Mouse (Mus musculus) midbrain, embryonic 13.5 days (tissue): Measurements from ENCODE around the gene Tekt2. TPM values are rescaled to one million over a fixed set of nuclear protein-coding genes. Genes with fewer than 3 reads are reported as not detected.

ENCODE experiments used
- ATAC-seq: fragments of 200-750 bp; cut with Nextera tagmentation; 2 replicates; pipeline ENCODE4 v1.8.0; 2017; ENCODE audit warnings: mild to moderate bottlenecking, moderate TSS enrichment, moderate library complexity
- H3K27ac ChIP-seq: fragments of 300-500 bp; sonication (generic); 2 replicates; pipeline ENCODE4 v1.5.1; 2015; ENCODE audit warnings: inconsistent platforms, mild to moderate bottlenecking, moderate library complexity
- H3K27me3 ChIP-seq: fragments of 300-500 bp; sonication (generic); 2 replicates; pipeline ENCODE4 v1.6.1; 2015; ENCODE audit warnings: mild to moderate bottlenecking, inconsistent platforms
- H3K36me3 ChIP-seq: fragments of 300-500 bp; sonication (generic); 2 replicates; pipeline ENCODE4 v1.6.1; 2015; ENCODE audit warnings: mild to moderate bottlenecking, inconsistent platforms
- H3K4me1 ChIP-seq: fragments of 300-500 bp; sonication (generic); replicated peaks from 2 replicates; pipeline ENCODE4 v1.6.1; 2015; ENCODE audit warnings: inconsistent platforms
- H3K4me2 ChIP-seq: fragments of 300-500 bp; sonication (generic); replicated peaks from 2 replicates; pipeline ENCODE4 v1.6.1; 2015; ENCODE audit warnings: moderate library complexity, mild to moderate bottlenecking, inconsistent platforms
- H3K4me3 ChIP-seq: fragments of 300-500 bp; sonication (generic); replicated peaks from 2 replicates; pipeline ENCODE4 v1.5.1; 2015; ENCODE audit warnings: mild to moderate bottlenecking, inconsistent platforms
- H3K9ac ChIP-seq: fragments of 300-500 bp; sonication (generic); replicated peaks from 2 replicates; pipeline ENCODE4 v1.6.1; 2015; ENCODE audit warnings: mild to moderate bottlenecking, inconsistent platforms
- H3K9me3 ChIP-seq: fragments of 300-500 bp; sonication (generic); 2 replicates; pipeline ENCODE4 v1.6.1; 2016; ENCODE audit warnings: mild to moderate bottlenecking, inconsistent platforms
- WGBS: fragments of 180-500 bp; shearing (Covaris S2); methylation state at CpG from one replicate; pipeline ENCODE4 v1.1.7; 2015; 5-methylcytosine and 5-hydroxymethylcytosine counted together
- polyA plus RNA-seq: library from polyadenylated mRNA; unstranded; fragments of >200 nt; fragmentation: Nextera tagmentation; extraction: Ambion mirVana; gene quantifications from 2 replicates; pipeline ENCODE4 v1.2.1, GENCODE M21; 2015

The Tekt2 gene
- polyA plus RNA-seq, 1 experiment from 2014 or later: 6.9 TPM

- H3K4me3 ChIP-seq: peak within 1 kb of the TSS; percentile 81
- under 1% methylated on average over 77 of the region's 80 CpGs for WGBS
These were observed 4.2 kb downstream of the Tekt2 start, which contains the start of gene Adprhl2 for GRCm38 (mm10) chr4:126321111-126321853. Adprhl2 (minus strand) TSS chr4:126321703.

GRCm38 (mm10) chr4:126319806-126320205 lies 5.7 kb downstream of the Tekt2 start:
- ATAC-seq: no peak
- H3K4me1 ChIP-seq: peaks cover 15% of the 10 kb centered on the region
- H3K4me2 ChIP-seq: no peak overlapping the region
- H3K27ac ChIP-seq: no peak overlapping the region
- 91% methylated on average over 6 of the region's 6 CpGs for WGBS
- H3K9me3 ChIP-seq: no peaks in the 10 kb centered on the region
- peaks cover 11% of the 10 kb centered on the region for H3K27me3 ChIP-seq
- H3K9ac ChIP-seq: no peak overlapping the region
- no peak overlapping the region for H3K4me3 ChIP-seq
- peaks cover 39% of the 10 kb centered on the region for H3K36me3 ChIP-seq

More at GRCm38 (mm10) chr4:126321111-126321853, 4.2 kb downstream of the Tekt2 start, which contains the start of gene Adprhl2:
- H3K4me2 ChIP-seq: peak within 1 kb of the TSS; percentile 69
- no peaks in the 10 kb centered on the region for H3K9me3 ChIP-seq
- H3K4me1 ChIP-seq: peaks cover 19% of the 10 kb centered on the region
- peak within 1 kb of the TSS; percentile 89 for H3K27ac ChIP-seq
- peak; percentile 86 for ATAC-seq
- peak within 1 kb of the TSS; percentile 87 for H3K9ac ChIP-seq
- peaks cover 20% of the 10 kb centered on the region for H3K27me3 ChIP-seq
- H3K36me3 ChIP-seq: peaks cover 25% of the 10 kb centered on the region

- no peak for ATAC-seq
- Histone ChIP-seq H3K36me3 (peaks cover 47% of the 10 kb centered on the region), H3K4me1 (peaks cover 15% of the 10 kb centered on the region), H3K27ac (no peak overlapping the region), H3K27me3 (no peaks in the 10 kb centered on the region), H3K9ac (no peak overlapping the region), H3K9me3 (no peaks in the 10 kb centered on the region), H3K4me3 (no peak overlapping the region), H3K4me2 (no peak overlapping the region)
- 88% methylated on average over 13 of the region's 13 CpGs for WGBS
These were observed 8.9 kb downstream of the Tekt2 start for GRCm38 (mm10) chr4:126316443-126317040.

- Histone ChIP-seq H3K4me2 (no peak overlapping the region), H3K4me1 (peaks cover 14% of the 10 kb centered on the region), H3K27me3 (no peaks in the 10 kb centered on the region), H3K4me3 (no peak overlapping the region), H3K9ac (no peak overlapping the region), H3K9me3 (no peaks in the 10 kb centered on the region), H3K36me3 (peaks cover 47% of the 10 kb centered on the region), H3K27ac (no peak overlapping the region)
- WGBS: 54% methylated on average over 5 of the region's 5 CpGs
- ATAC-seq: no peak
These were observed 9.6 kb downstream of the Tekt2 start for GRCm38 (mm10) chr4:126315931-126316330.

- ATAC-seq: no peak
- Histone ChIP-seq H3K4me2 (no peak overlapping the region), H3K36me3 (peaks cover 47% of the 10 kb centered on the region), H3K9ac (no peak overlapping the region), H3K27me3 (no peaks in the 10 kb centered on the region), H3K4me1 (peaks cover 6% of the 10 kb centered on the region; the same call in 1 of the 2 replicates), H3K9me3 (no peaks in the 10 kb centered on the region), H3K27ac (no peak overlapping the region), H3K4me3 (no peak overlapping the region)
- 57% methylated on average over 10 of the region's 10 CpGs for WGBS
These were observed 11.1 kb downstream of the Tekt2 start for GRCm38 (mm10) chr4:126314393-126314792.

GRCm38 (mm10) chr4:126313202-126313601 lies 12.3 kb downstream of the Tekt2 start:
- Histone ChIP-seq H3K4me3 (no peak overlapping the region), H3K4me2 (no peak overlapping the region), H3K9me3 (no peaks in the 10 kb centered on the region), H3K4me1 (peaks cover 7% of the 10 kb centered on the region; the same call in 1 of the 2 replicates), H3K9ac (0 out of 2 replicates have a peak overlapping the region, but pooled peaks have one; percentile 19), H3K27ac (no peak overlapping the region), H3K36me3 (peaks cover 41% of the 10 kb centered on the region), H3K27me3 (0 out of 2 replicates have a peak, but pooled peaks cover 6% of the 10 kb centered on the region)
- ATAC-seq: no peak
- WGBS: 34% methylated on average over 5 of the region's 5 CpGs

- Histone ChIP-seq H3K27me3 (0 out of 2 replicates have a peak, but pooled peaks cover 6% of the 10 kb centered on the region), H3K9ac (no peak overlapping the region), H3K27ac (no peak overlapping the region), H3K4me1 (peaks cover 7% of the 10 kb centered on the region; the same call in 1 of the 2 replicates), H3K9me3 (no peaks in the 10 kb centered on the region), H3K36me3 (peaks cover 25% of the 10 kb centered on the region), H3K4me3 (no peak overlapping the region), H3K4me2 (no peak overlapping the region)
- WGBS: 86% methylated on average over 16 of the region's 16 CpGs
- ATAC-seq: no peak
These were observed 13.8 kb downstream of the Tekt2 start for GRCm38 (mm10) chr4:126311566-126312200.

- no peak overlapping the region for H3K9ac ChIP-seq
- peaks cover 7% of the 10 kb centered on the region; the same call in 1 of the 2 replicates for H3K4me1 ChIP-seq
- H3K27ac ChIP-seq: no peak overlapping the region
- H3K9me3 ChIP-seq: no peaks in the 10 kb centered on the region
- H3K36me3 ChIP-seq: peaks cover 12% of the 10 kb centered on the region
- H3K27me3 ChIP-seq: 0 out of 2 replicates have a peak, but pooled peaks cover 6% of the 10 kb centered on the region
- no peak overlapping the region for H3K4me3 ChIP-seq
- no peak overlapping the region for H3K4me2 ChIP-seq
- 79% methylated on average over 7 of the region's 7 CpGs for WGBS
- ATAC-seq: peak; percentile 10
These were observed 15.1 kb downstream of the Tekt2 start for GRCm38 (mm10) chr4:126310344-126310743.

GRCm38 (mm10) chr4:126309922-126310309 lies 15.6 kb downstream of the Tekt2 start:
- Histone ChIP-seq H3K36me3 (peaks cover 8% of the 10 kb centered on the region; the same call in 1 of the 2 replicates), H3K4me3 (peak overlapping the region; percentile 29), H3K9me3 (no peaks in the 10 kb centered on the region), H3K27me3 (0 out of 2 replicates have a peak, but pooled peaks cover 6% of the 10 kb centered on the region), H3K4me2 (peak overlapping the region; percentile 48), H3K4me1 (peaks cover 7% of the 10 kb centered on the region; the same call in 1 of the 2 replicates), H3K9ac (0 out of 2 replicates have a peak overlapping the region, but pooled peaks have one; percentile 30), H3K27ac (no peak overlapping the region)
- 2% methylated on average over 7 of the region's 7 CpGs for whole genome bisulfite sequencing
- peak; percentile 86 for ATAC-seq

GRCm38 (mm10) chr4:126309211-126309921 lies 16.1 kb downstream of the Tekt2 start:
- Histone ChIP-seq H3K4me2 (peak overlapping the region; percentile 48), H3K27me3 (peaks cover 7% of the 10 kb centered on the region), H3K4me1 (peaks cover 7% of the 10 kb centered on the region; the same call in 1 of the 2 replicates), H3K4me3 (peak overlapping the region; percentile 29), H3K36me3 (0 out of 2 replicates have a peak, but pooled peaks cover 3% of the 10 kb centered on the region), H3K9ac (0 out of 2 replicates have a peak overlapping the region, but pooled peaks have one; percentile 30), H3K27ac (no peak overlapping the region), H3K9me3 (no peaks in the 10 kb centered on the region)
- ATAC-seq: peak; percentile 80; the same call in 1 of the 2 replicates
- WGBS: 20% methylated on average over 20 of the region's 20 CpGs

GRCm38 (mm10) chr4:126306827-126307226 lies 18.7 kb downstream of the Tekt2 start:
- WGBS: 14% methylated on average over 2 of the region's 2 CpGs
- no peak overlapping the region for H3K4me2 ChIP-seq
- H3K27me3 ChIP-seq: peaks cover 30% of the 10 kb centered on the region
- H3K27ac ChIP-seq: no peak overlapping the region
- H3K4me3 ChIP-seq: no peak overlapping the region
- H3K4me1 ChIP-seq: peaks cover 9% of the 10 kb centered on the region; the same call in 1 of the 2 replicates
- no peaks in the 10 kb centered on the region for H3K9me3 ChIP-seq
- H3K9ac ChIP-seq: no peak overlapping the region
- ATAC-seq: no peak
- no peaks in the 10 kb centered on the region for H3K36me3 ChIP-seq
